In genomic region chr13:60497714-60498400, GRCm38 (mm10) we compare ENCODE assay signal across 10 mouse cellular contexts.
DNase-seq lines count a peak whose midpoint lies in the region; ATAC-seq and TF ChIP-seq lines count a peak whose summit lies in the region.
"Had no signal": no experiment of that assay in that cellular context is flagged by ENCODE, and none has a peak within 500 bp of the region (broad histone marks: within the 10 kb centered on the region; RNA-seq: fewer than 3 reads in every experiment).

No protein-coding gene starts in this region.

- H3K36me3 ChIP-seq in liver, embryonic 15.5 days (replicated peaks): no peaks in the 10 kb centered on the region
- H3K36me3 ChIP-seq in lung, postnatal 0 days (ENCODE audit: insufficient read depth, low read length): no peaks in the 10 kb centered on the region

- peak; percentile 87 for ATAC-seq in liver, embryonic 15.5 days (ENCODE audit: insufficient read depth)
- no peak for ATAC-seq in lung, postnatal 0 days

- no peaks in the 10 kb centered on the region for H3K9me3 ChIP-seq in liver, embryonic 15.5 days (replicated peaks)
- no peaks in the 10 kb centered on the region for H3K9me3 ChIP-seq in lung, postnatal 0 days (ENCODE audit: low read length)

- no peak for TF ChIP-seq EP300 in lung, postnatal 0 days (IDR thresholded peaks at IDR 0.05)

- H3K27ac ChIP-seq in liver, embryonic 15.5 days (replicated peaks): peak overlapping the region; percentile 46; the same call in 1 of the 2 replicates
- H3K27ac ChIP-seq in layer of hippocampus, adult 2 months: no peak overlapping the region
- no peak overlapping the region for H3K27ac ChIP-seq in lung, postnatal 0 days (ENCODE audit: low read length)

- TF ChIP-seq CTCF in layer of hippocampus, adult 2 months (conservative IDR thresholded peaks at IDR 0.05): no peak
- no peak for TF ChIP-seq CTCF in lung, postnatal 0 days (IDR thresholded peaks at IDR 0.05)

- H3K4me3 ChIP-seq in liver, embryonic 15.5 days (replicated peaks): no peak overlapping the region
- H3K4me3 ChIP-seq in layer of hippocampus, adult 2 months: no peak overlapping the region
- H3K4me3 ChIP-seq in lung, postnatal 0 days (ENCODE audit: low read depth, low read length): no peak overlapping the region
- H3K4me3 ChIP-seq: erythroblast, embryonic 14.5 days had no signal

- H3K27me3 ChIP-seq in liver, embryonic 15.5 days: no peaks in the 10 kb centered on the region
- H3K27me3 ChIP-seq in lung, postnatal 0 days (replicated peaks; ENCODE audit: insufficient read depth, low read length): no peaks in the 10 kb centered on the region

- peak; percentile 45 for DNase-seq in gastrocnemius, adult 18-20 months (ENCODE audit: low spot score)
- no peak for DNase-seq in gastrocnemius, adult 8-10 months (ENCODE audit: low spot score in 2 of 2)
- peak; percentile 92 for DNase-seq in embryo, embryonic 10 days (ENCODE audit: low spot score)
- peak; percentile 95 for DNase-seq in kidney, adult 9 months
- DNase-seq in layer of hippocampus, adult 2 months (ENCODE audit: low spot score in 2 of 2): no peak
- DNase-seq in frontal cortex, adult 2 months (ENCODE audit: extremely low spot score in 1 of 2, low spot score in 1 of 2): no peak
- no peak for DNase-seq in lung, postnatal 0 days (ENCODE audit: low spot score)
- DNase-seq: adrenal gland, adult 8-10 months had no signal

- no peak overlapping the region for H3K9ac ChIP-seq in liver, embryonic 15.5 days
- no peak overlapping the region for H3K9ac ChIP-seq in lung, postnatal 0 days (replicated peaks; ENCODE audit: low read depth)

- 52% methylated on average over 18 of the region's 18 CpGs for WGBS in liver, embryonic 15.5 days (ENCODE audit: insufficient replicate concordance)
- 33% methylated on average over 18 of the region's 18 CpGs for WGBS in lung, postnatal 0 days

- H3K4me1 ChIP-seq in liver, embryonic 15.5 days (replicated peaks): 0 out of 2 replicates have a peak, but pooled peaks cover 3% of the 10 kb centered on the region
- H3K4me1 ChIP-seq in lung, postnatal 0 days (ENCODE audit: insufficient read depth, low read depth, low read length): no peaks in the 10 kb centered on the region

- H3K4me2 ChIP-seq in liver, embryonic 15.5 days: 0 out of 2 replicates have a peak overlapping the region, but pooled peaks have one; percentile 5
- H3K4me2 ChIP-seq in lung, postnatal 0 days (replicated peaks; ENCODE audit: low read depth, low read length): no peak overlapping the region

Comparison
In these comparisons a context has a peak if more than half of its experiments do, and no peak if none do; other contexts are left out.
1. DNase-seq: peak in gastrocnemius, adult 18-20 months (single experiment), embryo, embryonic 10 days (single experiment) and kidney, adult 9 months (single experiment); none in gastrocnemius, adult 8-10 months (0 of 2), layer of hippocampus, adult 2 months (0 of 2), frontal cortex, adult 2 months (0 of 2) and lung, postnatal 0 days (single experiment).